Mouse (Mus musculus) liver, embryonic 14.5 days (tissue): ENCODE results near the gene Vav2. TPM values are rescaled to one million over a fixed set of nuclear protein-coding genes. Genes with fewer than 3 reads are reported as not detected.

Experiments used
- ATAC-seq: fragments of 200-750 bp; cut with Nextera tagmentation; 2 replicates; pipeline ENCODE4 v1.8.0; 2017; ENCODE audit warnings: moderate number of reproducible peaks, mild to moderate bottlenecking, moderate library complexity; ENCODE audit not compliant: insufficient read depth
- DNase-seq, 3 experiments: peaks; one replicate each; pipeline ENCODE4 v3.0.0-alpha.2; 2012 to 2013; ENCODE audit warnings: low read depth in 3 of 3, low spot score in 3 of 3
- H3K27ac ChIP-seq: fragments of 300-500 bp; sonication (generic); 2 replicates; pipeline ENCODE4 v1.5.1; 2014; ENCODE audit warnings: moderate library complexity, mild to moderate bottlenecking, control low read depth, inconsistent platforms
- H3K27me3 ChIP-seq: fragments of 300-500 bp; sonication (generic); 2 replicates; pipeline ENCODE4 v1.6.1; 2014; ENCODE audit warnings: mild to moderate bottlenecking, low read length, moderate library complexity; ENCODE audit not compliant: control insufficient read depth, insufficient read depth
- H3K36me3 ChIP-seq: fragments of 300-500 bp; sonication (generic); replicated peaks from 2 replicates; pipeline ENCODE4 v1.6.1; 2014; ENCODE audit warnings: low read depth; ENCODE audit not compliant: control insufficient read depth, insufficient read depth
- H3K4me1 ChIP-seq, 2 experiments: fragments of 200-500 bp in 1 of 2; fragments of 300-500 bp in 1 of 2; sonication (generic) in 1 of 2; replicated peaks; 2 replicates each; pipeline ENCODE4 v1.6.1; 2012 to 2014; ENCODE audit warnings: antibody characterized with exemption in 1 of 2, inconsistent platforms in 1 of 2, low read length in 1 of 2; ENCODE audit not compliant: control insufficient read depth in 2 of 2, insufficient read depth in 2 of 2
- H3K4me2 ChIP-seq: fragments of 300-500 bp; sonication (generic); 2 replicates; pipeline ENCODE4 v1.6.1; 2014; ENCODE audit warnings: low read depth, mild to moderate bottlenecking, control low read depth, moderate library complexity
- H3K4me3 ChIP-seq, 2 experiments: fragments of 200-500 bp in 1 of 2; fragments of 300-500 bp in 1 of 2; sonication (generic) in 1 of 2; 2 replicates each; pipeline ENCODE4 v1.5.1; 2012 to 2014; ENCODE audit warnings: low read depth in 2 of 2, low read length in 2 of 2, mild to moderate bottlenecking in 2 of 2, control low read depth in 1 of 2, inconsistent platforms in 1 of 2, moderate library complexity in 1 of 2; ENCODE audit not compliant: insufficient read depth in 1 of 2
- H3K9ac ChIP-seq: fragments of 300-500 bp; sonication (generic); replicated peaks from 2 replicates; pipeline ENCODE4 v1.6.1; 2014; ENCODE audit warnings: mild to moderate bottlenecking, control low read depth, moderate library complexity
- H3K9me3 ChIP-seq: fragments of 300-500 bp; sonication (generic); 2 replicates; pipeline ENCODE4 v1.6.1; 2016; ENCODE audit warnings: low read length, mixed read lengths; ENCODE audit not compliant: control insufficient read depth
- CTCF ChIP-seq: IDR thresholded peaks from 2 replicates; pipeline ENCODE4 v1.5.1; 2016; ENCODE audit warnings: antibody characterized with exemption, low read depth, control low read depth
- EP300 ChIP-seq: IDR thresholded peaks from 2 replicates; pipeline ENCODE4 v1.6.1; 2016; ENCODE audit warnings: antibody characterized with exemption, low read depth
- WGBS: fragments of 180-500 bp; shearing (Covaris S2); extraction: QIAGEN DNeasy Blood & Tissue Kit; methylation state at CpG from one replicate; pipeline ENCODE4 v1.1.7; 2014; ENCODE audit not compliant: insufficient replicate concordance; 5-methylcytosine and 5-hydroxymethylcytosine counted together
- polyA plus RNA-seq, 2 experiments: library from polyadenylated mRNA; depleted of rRNA in 1 of 2; stranded (reverse) in 1 of 2; unstranded in 1 of 2; fragments of >200 nt; fragmentation: Nextera tagmentation in 1 of 2; extraction: Ambion mirVana in 1 of 2; gene quantifications; 2 replicates each; pipeline versions ENCODE4 v1.2.1 to v1.2.3; 2012 to 2014

Vav2 gene
- polyA plus RNA-seq, 2 experiments, result 2.8 to 5.8 TPM

- TF ChIP-seq EP300 (no peak), CTCF (no peak)
- WGBS, result 68% methylated on average over 13 of the region's 13 CpGs
These were observed 122.1 kb downstream of the Vav2 start for GRCm38 (mm10) chr2:27304741-27305140.

GRCm38 (mm10) chr2:27304074-27304473 lies 122.8 kb downstream of the Vav2 start:
- Histone ChIP-seq H3K27me3 (no peaks in the 10 kb centered on the region), H3K27ac (no peak overlapping the region), H3K4me1 (no peaks in the 10 kb centered on the region), H3K4me3 (no peak overlapping the region), H3K9me3 (no peaks in the 10 kb centered on the region), H3K36me3 (no peaks in the 10 kb centered on the region), H3K4me2 (no peak overlapping the region), H3K9ac (no peak overlapping the region)
- TF ChIP-seq EP300 (no peak), CTCF (no peak)
- DNase-seq (no peak), ATAC-seq (no peak)

More at GRCm38 (mm10) chr2:27304741-27305140, 122.1 kb downstream of the Vav2 start:
- Histone ChIP-seq H3K4me3 (no peak overlapping the region), H3K27me3 (no peaks in the 10 kb centered on the region), H3K4me2 (no peak overlapping the region), H3K9ac (no peak overlapping the region), H3K9me3 (no peaks in the 10 kb centered on the region), H3K4me1 (no peaks in the 10 kb centered on the region), H3K36me3 (no peaks in the 10 kb centered on the region), H3K27ac (no peak overlapping the region)
- DNase-seq (no peak), ATAC-seq (no peak)

GRCm38 (mm10) chr2:27301444-27302111 lies 125.3 kb downstream of the Vav2 start:
- Histone ChIP-seq H3K9ac (no peak overlapping the region), H3K4me2 (no peak overlapping the region), H3K9me3 (no peaks in the 10 kb centered on the region), H3K4me1 (no peaks in the 10 kb centered on the region), H3K4me3 (no peak overlapping the region), H3K27ac (no peak overlapping the region), H3K36me3 (no peaks in the 10 kb centered on the region), H3K27me3 (no peaks in the 10 kb centered on the region)
- ATAC-seq, result no peak
- TF ChIP-seq EP300 (no peak), CTCF (no peak)
- WGBS, result 80% methylated on average over 12 of the region's 12 CpGs
- DNase-seq, result no peak

- H3K9ac ChIP-seq, result no peak overlapping the region
- DNase-seq (no peak), ATAC-seq (no peak)
- H3K27ac ChIP-seq, result no peak overlapping the region
- H3K4me2 ChIP-seq, result no peak overlapping the region
- H3K4me1 ChIP-seq, result no peaks in the 10 kb centered on the region
- TF ChIP-seq CTCF (no peak), EP300 (no peak)
- 64% methylated on average over 13 of the region's 13 CpGs for WGBS
- H3K4me3 ChIP-seq, result no peak overlapping the region
- no peaks in the 10 kb centered on the region for H3K27me3 ChIP-seq
- no peaks in the 10 kb centered on the region for H3K9me3 ChIP-seq
- no peaks in the 10 kb centered on the region for H3K36me3 ChIP-seq
These were observed 125.9 kb downstream of the Vav2 start for GRCm38 (mm10) chr2:27300725-27301443.

- ATAC-seq, result no peak
These were observed 130.0 kb downstream of the Vav2 start for GRCm38 (mm10) chr2:27296656-27297406.

More at GRCm38 (mm10) chr2:27296656-27297406, 130.0 kb downstream of the Vav2 start:
- WGBS, result 64% methylated on average over 9 of the region's 9 CpGs
- no peaks in the 10 kb centered on the region for H3K36me3 ChIP-seq
- H3K4me3 ChIP-seq, result no peak overlapping the region
- H3K9ac ChIP-seq, result no peak overlapping the region
- no peaks in the 10 kb centered on the region for H3K4me1 ChIP-seq
- H3K9me3 ChIP-seq, result no peaks in the 10 kb centered on the region
- DNase-seq, result no peak
- no peak overlapping the region for H3K27ac ChIP-seq
- TF ChIP-seq EP300, result no peak
- no peak for TF ChIP-seq CTCF
- H3K27me3 ChIP-seq, result no peaks in the 10 kb centered on the region
- no peak overlapping the region for H3K4me2 ChIP-seq
